Mouse (Mus musculus): ENCODE measurements at regions not wholly inside any gene's neighbourhood (a gene's known extent, or its start where the extent isn't known, plus 50 kb on each side); places are given as distances from the start of the nearest gene placed in this dataset.

DNA sequence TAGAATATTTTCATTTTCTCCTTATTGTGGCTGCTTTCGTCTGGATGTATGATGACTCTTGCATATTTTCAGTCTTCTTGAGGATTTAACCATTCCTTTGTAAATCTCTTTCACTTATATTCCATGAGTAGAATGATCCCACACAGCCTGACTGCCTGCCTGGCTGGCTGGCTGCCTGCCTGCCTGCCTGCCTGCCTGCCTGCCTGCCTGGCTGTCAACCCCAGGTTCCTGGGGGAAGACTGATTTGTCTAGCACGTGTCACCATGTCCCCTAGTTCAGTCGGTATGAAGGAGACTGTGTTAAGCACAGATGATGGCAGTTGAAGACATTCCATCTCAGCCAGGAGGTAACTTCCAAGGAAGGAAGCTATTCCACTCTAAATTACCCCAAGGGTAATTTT, 370.8 kb downstream of the Nkx6-1 start:
- Histone ChIP-seq H3K36me3 (replicated peaks) (no peaks in the 10 kb centered on the region), H3K4me2 (no peak overlapping the region), H3K9me3 (replicated peaks) (0 out of 2 replicates have a peak, but pooled peaks cover 4% of the 10 kb centered on the region), H3K4me1 (replicated peaks) (no peaks in the 10 kb centered on the region), H3K27me3 (no peaks in the 10 kb centered on the region), H3K4me3 (replicated peaks) (no peak overlapping the region), H3K27ac (replicated peaks) (no peak overlapping the region), H3K9ac (no peak overlapping the region)
- WGBS (ENCODE audit: insufficient replicate concordance) = 49% methylated on average over 3 of the region's 3 CpGs
- ATAC-seq (ENCODE audit: insufficient read depth) = no peak

DNA sequence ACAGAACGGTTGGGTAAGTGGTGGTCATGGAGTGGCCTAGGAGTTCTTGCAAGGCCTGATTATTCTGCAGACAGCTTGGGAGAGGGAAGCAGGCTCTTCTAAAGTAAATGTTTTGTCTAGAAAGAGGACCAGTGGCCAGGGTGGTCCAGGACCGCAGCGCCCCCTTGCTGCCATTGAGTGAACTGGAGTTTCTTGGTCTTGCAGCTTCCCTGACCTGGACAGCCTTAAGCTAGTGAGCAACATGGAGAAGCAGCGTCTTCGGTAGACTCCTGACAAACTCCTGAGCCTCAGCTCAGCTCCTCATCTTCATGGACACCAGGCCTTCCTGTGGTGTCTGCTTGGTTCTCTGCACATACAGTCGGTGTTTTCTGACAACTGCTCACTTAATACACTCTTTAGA, 376.4 kb downstream of the Nkx6-1 start:
- Histone ChIP-seq H3K9ac (no peak overlapping the region), H3K4me2 (no peak overlapping the region), H3K4me1 (replicated peaks) (no peaks in the 10 kb centered on the region), H3K9me3 (replicated peaks) (no peaks in the 10 kb centered on the region), H3K36me3 (replicated peaks) (no peaks in the 10 kb centered on the region), H3K4me3 (replicated peaks) (no peak overlapping the region), H3K27ac (replicated peaks) (no peak overlapping the region), H3K27me3 (no peaks in the 10 kb centered on the region)
- 46% methylated on average over 6 of the region's 6 CpGs for WGBS (ENCODE audit: insufficient replicate concordance)
- ATAC-seq (ENCODE audit: insufficient read depth) = no peak

DNA sequence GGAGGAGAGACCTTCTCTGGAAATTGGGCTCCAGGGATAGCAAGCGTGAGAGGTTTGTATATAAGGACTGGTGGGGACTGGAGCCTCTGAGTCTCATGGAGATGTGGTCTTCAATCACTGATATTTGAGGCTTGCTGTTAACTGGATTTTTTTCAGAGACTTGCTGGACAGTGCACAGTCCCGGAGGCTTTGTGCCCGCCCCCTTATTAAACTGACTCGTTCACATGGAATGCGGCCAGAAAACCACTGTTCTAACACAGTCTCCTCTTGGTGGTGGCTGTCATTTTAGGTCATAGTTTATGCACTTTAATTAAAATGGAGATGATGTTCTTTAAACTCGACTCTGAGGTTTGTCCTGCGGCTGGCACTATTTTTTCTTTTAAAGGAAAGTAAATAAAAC, 378.9 kb downstream of the Nkx6-1 start:
- no peaks in the 10 kb centered on the region for H3K9me3 ChIP-seq (replicated peaks)
- H3K27me3 ChIP-seq = no peaks in the 10 kb centered on the region
- no peak overlapping the region for H3K4me2 ChIP-seq
- WGBS (ENCODE audit: insufficient replicate concordance) = 61% methylated on average over 7 of the region's 7 CpGs
- no peaks in the 10 kb centered on the region for H3K4me1 ChIP-seq (replicated peaks)
- no peaks in the 10 kb centered on the region for H3K36me3 ChIP-seq (replicated peaks)
- H3K4me3 ChIP-seq (replicated peaks) = no peak overlapping the region
- H3K9ac ChIP-seq = no peak overlapping the region
- H3K27ac ChIP-seq (replicated peaks) = no peak overlapping the region
- no peak for ATAC-seq (ENCODE audit: insufficient read depth)

DNA sequence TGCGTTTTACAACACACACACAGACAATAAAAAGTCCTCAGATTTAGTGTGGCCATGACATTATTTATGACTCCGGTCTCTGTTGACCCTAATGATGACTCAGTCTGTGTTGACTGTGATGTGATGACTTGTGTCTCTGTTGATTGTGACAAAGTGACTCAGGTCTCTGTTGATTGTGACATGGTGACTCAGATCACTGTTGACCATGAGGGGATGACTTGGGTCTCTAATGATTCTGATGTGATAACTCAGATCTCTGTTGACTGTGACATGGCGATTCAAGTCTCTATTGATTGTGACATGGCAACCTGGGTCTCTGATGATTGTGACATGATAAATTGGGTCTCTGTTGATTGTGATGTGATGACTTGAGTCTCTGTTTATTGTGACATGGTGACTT, 405.0 kb downstream of the Gpat3 start:
- WGBS (ENCODE audit: insufficient replicate concordance) = 57% methylated on average over 3 of the region's 3 CpGs
- Histone ChIP-seq H3K4me2 (no peak overlapping the region), H3K4me1 (replicated peaks) (no peaks in the 10 kb centered on the region), H3K9me3 (replicated peaks) (no peaks in the 10 kb centered on the region), H3K9ac (no peak overlapping the region), H3K36me3 (replicated peaks) (no peaks in the 10 kb centered on the region), H3K27ac (replicated peaks) (no peak overlapping the region), H3K4me3 (replicated peaks) (no peak overlapping the region), H3K27me3 (no peaks in the 10 kb centered on the region)
- ATAC-seq (ENCODE audit: insufficient read depth) = no peak

DNA sequence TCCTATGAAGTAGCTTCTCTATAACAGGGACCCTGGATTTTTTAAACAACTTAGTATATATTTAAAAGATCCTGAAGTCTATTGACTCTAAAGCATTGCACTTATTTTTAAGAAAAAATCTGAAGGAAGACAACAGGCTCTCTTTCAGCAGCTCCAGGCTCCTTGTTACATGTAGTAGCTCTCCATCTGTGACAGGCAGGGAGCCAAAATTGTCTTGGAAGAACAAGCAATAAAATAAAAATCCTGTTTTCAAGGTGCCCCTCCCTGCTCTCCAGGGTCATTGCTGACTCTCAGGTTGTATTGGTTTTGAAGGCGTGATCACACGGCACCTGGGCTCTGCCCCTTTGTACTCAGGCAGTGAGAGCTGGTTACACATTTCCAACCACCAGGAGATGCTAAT, 397.1 kb downstream of the Gpat3 start:
- no peaks in the 10 kb centered on the region for H3K9me3 ChIP-seq (replicated peaks)
- H3K4me3 ChIP-seq (replicated peaks) = no peak overlapping the region
- H3K4me1 ChIP-seq (replicated peaks) = no peaks in the 10 kb centered on the region
- no peak for ATAC-seq (ENCODE audit: insufficient read depth)
- H3K36me3 ChIP-seq (replicated peaks) = no peaks in the 10 kb centered on the region
- H3K9ac ChIP-seq = no peak overlapping the region
- WGBS (ENCODE audit: insufficient replicate concordance) = 69% methylated on average over 2 of the region's 2 CpGs
- no peaks in the 10 kb centered on the region for H3K27me3 ChIP-seq
- no peak overlapping the region for H3K27ac ChIP-seq (replicated peaks)
- H3K4me2 ChIP-seq = no peak overlapping the region

DNA sequence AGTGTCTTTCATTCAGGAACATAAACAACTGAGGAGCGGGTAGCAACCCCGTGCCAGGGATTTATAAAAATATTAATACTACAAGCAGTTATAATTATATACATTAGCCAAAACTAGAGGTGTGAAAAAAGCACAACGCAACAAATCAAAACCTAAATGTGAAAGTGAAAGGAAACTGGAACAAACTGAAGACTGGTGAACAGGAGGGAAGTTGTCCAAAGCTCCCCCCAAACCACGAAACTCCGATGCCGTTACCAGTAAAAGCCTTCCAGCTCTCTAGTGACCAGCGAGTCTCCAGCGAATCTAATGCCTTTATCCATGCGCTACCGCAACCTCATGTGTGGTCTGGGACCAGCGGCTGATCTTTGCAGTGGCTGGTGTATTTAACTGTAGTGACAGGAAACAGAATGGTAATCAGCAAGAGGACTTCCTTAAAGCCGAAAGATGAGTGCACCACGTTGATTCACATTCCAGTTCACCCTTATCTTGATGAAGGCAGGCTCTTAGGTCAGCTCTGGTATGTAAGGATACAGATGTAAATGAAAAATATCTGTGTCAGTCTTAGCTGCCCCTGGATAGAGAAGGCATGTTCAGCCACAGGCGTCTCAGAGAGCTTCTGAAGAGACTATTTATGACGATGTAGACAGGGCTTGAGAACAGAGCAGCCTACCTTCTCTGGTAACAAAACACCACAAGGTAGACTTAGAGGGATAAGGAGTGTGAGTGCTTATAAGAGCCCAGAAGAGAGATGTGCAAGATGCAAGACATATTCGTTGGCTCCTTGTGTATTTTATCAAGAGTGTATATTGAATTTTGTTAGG, 394.0 kb downstream of the Gpat3 start:
- ATAC-seq (ENCODE audit: insufficient read depth) = no peak
- no peaks in the 10 kb centered on the region for H3K27me3 ChIP-seq
- 16% methylated on average over 16 of the region's 16 CpGs for WGBS (ENCODE audit: insufficient replicate concordance)
- peak overlapping the region; percentile 27 for H3K4me2 ChIP-seq
- no peaks in the 10 kb centered on the region for H3K36me3 ChIP-seq (replicated peaks)
- peak overlapping the region; percentile 39 for H3K4me3 ChIP-seq (replicated peaks)
- no peak overlapping the region for H3K27ac ChIP-seq (replicated peaks)
- H3K9ac ChIP-seq = no peak overlapping the region
- no peaks in the 10 kb centered on the region for H3K9me3 ChIP-seq (replicated peaks)
- no peaks in the 10 kb centered on the region for H3K4me1 ChIP-seq (replicated peaks)

DNA sequence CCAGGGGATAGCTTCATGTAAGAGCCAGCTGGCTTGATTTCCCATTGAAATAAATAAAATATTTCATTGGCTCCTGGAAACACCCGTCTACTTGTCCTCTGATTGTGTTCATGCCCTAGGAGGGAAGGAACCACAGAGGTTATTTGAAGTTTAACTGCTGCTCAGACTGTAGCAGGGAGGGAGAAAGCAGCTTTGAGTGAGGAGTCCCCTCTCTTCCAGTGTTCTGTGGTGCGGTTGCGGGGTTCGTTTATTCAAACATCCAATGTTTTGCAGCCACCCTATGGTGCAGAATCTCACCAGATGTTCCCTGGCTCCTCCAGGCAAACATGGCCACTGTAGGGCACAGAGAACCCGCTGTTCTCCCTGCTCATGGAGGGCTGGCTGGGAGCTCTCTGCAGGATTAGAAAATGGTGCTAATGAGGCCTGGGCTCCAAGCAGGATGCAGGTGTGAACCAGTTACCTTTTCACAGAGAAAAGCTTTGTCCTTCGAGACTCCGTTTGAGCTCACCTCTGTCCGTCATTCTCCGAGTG, 390.7 kb downstream of the Gpat3 start:
- Histone ChIP-seq H3K4me3 (replicated peaks) (no peak overlapping the region), H3K4me2 (no peak overlapping the region), H3K36me3 (replicated peaks) (no peaks in the 10 kb centered on the region), H3K9ac (no peak overlapping the region), H3K9me3 (replicated peaks) (no peaks in the 10 kb centered on the region), H3K4me1 (replicated peaks) (no peaks in the 10 kb centered on the region), H3K27ac (replicated peaks) (no peak overlapping the region), H3K27me3 (no peaks in the 10 kb centered on the region)
- no peak for ATAC-seq (ENCODE audit: insufficient read depth)
- WGBS (ENCODE audit: insufficient replicate concordance) = 63% methylated on average over 9 of the region's 9 CpGs

DNA sequence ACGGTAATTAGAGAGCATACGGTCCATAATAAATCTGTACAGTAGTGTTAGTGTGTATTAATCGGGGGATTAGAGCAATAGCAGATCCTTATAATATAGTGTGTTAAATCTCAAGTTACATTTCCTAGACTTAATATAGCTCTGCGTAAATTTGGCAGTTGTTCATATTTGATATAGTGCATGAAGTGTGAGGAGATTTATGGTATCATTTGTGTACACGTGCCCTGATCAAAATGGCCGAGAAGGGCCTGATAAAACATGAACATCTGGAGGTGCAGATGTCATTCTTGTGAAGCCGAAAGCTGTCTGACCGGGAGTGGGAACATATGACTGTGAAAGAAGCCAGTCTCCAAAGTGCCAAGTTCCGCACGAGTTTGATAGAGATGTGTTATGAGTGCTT, 376.9 kb downstream of the Gpat3 start:
- 73% methylated on average over 10 of the region's 10 CpGs for WGBS (ENCODE audit: insufficient replicate concordance)
- no peak overlapping the region for H3K4me3 ChIP-seq (replicated peaks)
- H3K27me3 ChIP-seq = no peaks in the 10 kb centered on the region
- no peak overlapping the region for H3K9ac ChIP-seq
- H3K27ac ChIP-seq (replicated peaks) = no peak overlapping the region
- H3K9me3 ChIP-seq (replicated peaks) = no peaks in the 10 kb centered on the region
- H3K4me1 ChIP-seq (replicated peaks) = no peaks in the 10 kb centered on the region
- H3K4me2 ChIP-seq = no peak overlapping the region
- H3K36me3 ChIP-seq (replicated peaks) = no peaks in the 10 kb centered on the region
- no peak for ATAC-seq (ENCODE audit: insufficient read depth)

DNA sequence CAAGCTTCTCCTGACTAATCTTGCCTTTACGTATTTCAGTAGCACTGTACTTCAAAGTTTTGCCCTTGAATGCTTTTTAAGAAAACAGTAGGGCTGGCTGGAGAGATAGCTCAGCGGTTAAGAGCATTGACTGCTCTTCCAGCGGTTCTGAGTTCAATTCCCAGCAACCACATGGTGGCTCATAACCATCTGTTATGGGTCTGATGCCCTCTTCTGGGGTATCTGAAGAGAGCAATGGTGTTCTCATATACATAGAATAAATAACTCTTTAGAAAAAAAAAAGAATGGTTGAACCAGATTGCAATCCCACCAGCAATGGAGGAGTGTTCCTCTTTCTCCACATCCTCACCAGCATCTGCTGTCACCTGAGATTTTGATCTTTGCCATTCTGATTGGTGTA, 372.6 kb downstream of the Gpat3 start:
- ATAC-seq (ENCODE audit: insufficient read depth) = no peak

DNA sequence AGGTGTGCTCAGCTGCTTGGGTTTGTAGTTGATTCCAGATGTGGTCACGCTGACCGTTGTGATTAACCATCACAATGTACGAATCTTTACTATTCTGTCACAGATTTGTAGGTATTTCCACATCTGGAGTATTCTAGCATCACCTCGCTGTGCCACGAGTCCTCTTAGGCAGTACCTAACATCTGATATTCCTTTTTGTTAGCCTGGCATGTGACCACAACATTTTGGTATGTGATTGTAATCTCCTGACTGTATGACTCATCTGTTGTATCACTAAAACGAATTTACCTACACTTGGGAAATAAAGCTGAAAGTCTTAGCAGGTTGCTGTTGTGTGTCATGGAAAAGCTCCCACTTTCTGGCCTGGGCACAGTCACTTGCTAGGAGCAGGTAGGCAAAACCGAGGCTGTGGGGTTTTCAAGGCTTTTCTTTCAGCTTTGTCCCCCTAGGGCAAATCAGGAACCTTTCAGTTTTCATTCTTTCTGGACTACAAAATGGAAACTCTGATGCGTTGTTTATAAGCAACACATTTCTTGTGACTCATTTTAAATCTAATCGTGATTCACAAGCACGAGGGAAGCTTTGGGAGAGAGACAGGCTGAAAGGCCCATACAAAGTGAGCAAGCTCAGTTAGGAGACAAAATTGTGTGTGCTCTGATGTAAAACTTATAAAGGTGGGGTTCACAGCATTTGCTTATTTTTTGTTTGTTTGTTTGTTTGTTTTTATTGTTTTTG, 371.5 kb downstream of the Gpat3 start:
- H3K4me2 ChIP-seq = no peak overlapping the region
- no peaks in the 10 kb centered on the region for H3K27me3 ChIP-seq
- WGBS (ENCODE audit: insufficient replicate concordance) = 51% methylated on average over 10 of the region's 10 CpGs
- H3K4me1 ChIP-seq (replicated peaks) = no peaks in the 10 kb centered on the region
- no peaks in the 10 kb centered on the region for H3K9me3 ChIP-seq (replicated peaks)
- H3K9ac ChIP-seq = no peak overlapping the region
- H3K4me3 ChIP-seq (replicated peaks) = no peak overlapping the region
- no peaks in the 10 kb centered on the region for H3K36me3 ChIP-seq (replicated peaks)
- no peak for ATAC-seq (ENCODE audit: insufficient read depth)
- no peak overlapping the region for H3K27ac ChIP-seq (replicated peaks)

More for the DNA sequence above, 372.6 kb downstream of the Gpat3 start:
- 57% methylated on average over 3 of the region's 3 CpGs for WGBS (ENCODE audit: insufficient replicate concordance)
- Histone ChIP-seq H3K4me1 (replicated peaks) (no peaks in the 10 kb centered on the region), H3K27me3 (no peaks in the 10 kb centered on the region), H3K9ac (no peak overlapping the region), H3K27ac (replicated peaks) (no peak overlapping the region), H3K9me3 (replicated peaks) (no peaks in the 10 kb centered on the region), H3K36me3 (replicated peaks) (no peaks in the 10 kb centered on the region), H3K4me3 (replicated peaks) (no peak overlapping the region), H3K4me2 (no peak overlapping the region)

DNA sequence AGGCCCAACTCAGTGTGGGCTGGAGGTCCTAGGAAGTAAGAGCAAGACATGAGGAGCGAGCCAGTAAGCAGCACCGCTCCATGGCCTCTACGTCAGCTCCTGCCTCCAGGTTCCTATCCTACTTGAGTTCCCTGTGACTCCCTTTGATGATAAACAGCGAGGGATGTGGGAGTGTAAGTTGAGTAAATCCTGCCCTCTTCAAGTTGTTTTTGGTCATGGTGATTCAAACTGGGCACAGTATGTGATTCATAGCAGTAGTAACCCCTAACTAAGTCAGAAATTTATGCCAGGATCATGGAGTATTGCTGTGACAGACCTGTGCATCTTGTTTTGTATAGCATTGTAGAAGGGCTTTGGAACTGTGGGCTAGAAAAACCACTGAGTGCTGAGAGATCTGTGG, 366.5 kb downstream of the Gpat3 start:
- H3K4me3 ChIP-seq (replicated peaks) = no peak overlapping the region
- no peaks in the 10 kb centered on the region for H3K4me1 ChIP-seq (replicated peaks)
- H3K27me3 ChIP-seq = no peaks in the 10 kb centered on the region
- H3K9ac ChIP-seq = no peak overlapping the region
- no peak overlapping the region for H3K27ac ChIP-seq (replicated peaks)
- no peaks in the 10 kb centered on the region for H3K36me3 ChIP-seq (replicated peaks)
- no peak overlapping the region for H3K4me2 ChIP-seq
- no peaks in the 10 kb centered on the region for H3K9me3 ChIP-seq (replicated peaks)
- WGBS (ENCODE audit: insufficient replicate concordance) = 66% methylated on average over 4 of the region's 4 CpGs
- ATAC-seq (ENCODE audit: insufficient read depth) = no peak
